Mouse (Mus musculus): ENCODE data around the gene Smim4.

The Smim4 gene

GRCm38 (mm10) chr14:31125106-31126075 lies 3.4 kb downstream of the Smim4 start:
- no peak for DNase-seq (ENCODE audit: low spot score in 2 of 2)

DNA sequence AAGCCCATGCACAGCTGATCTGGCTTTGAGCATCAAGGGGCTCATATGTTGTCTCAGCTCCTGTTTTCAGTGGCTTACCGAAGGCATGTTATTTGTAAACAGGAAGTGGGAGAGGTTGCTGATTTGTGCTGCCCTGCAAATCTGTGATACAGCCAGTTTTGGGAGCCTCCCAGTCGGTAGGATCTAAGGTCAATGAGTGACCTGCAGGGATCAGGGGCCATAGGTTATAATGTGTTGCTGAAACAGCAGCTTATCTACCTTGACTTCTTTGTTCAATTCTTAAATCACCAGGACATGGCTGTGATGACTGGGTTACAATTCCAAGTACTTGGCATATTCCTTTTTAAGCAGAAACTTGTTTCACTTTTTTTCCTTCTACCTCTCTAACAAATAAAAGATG lies 13.2 kb downstream of the Smim4 start:
- no peak for DNase-seq (ENCODE audit: low spot score in 2 of 2)

GRCm38 (mm10) chr14:31114011-31114410 lies 14.7 kb downstream of the Smim4 start:
- no peak for DNase-seq (ENCODE audit: low spot score in 2 of 2)

DNA sequence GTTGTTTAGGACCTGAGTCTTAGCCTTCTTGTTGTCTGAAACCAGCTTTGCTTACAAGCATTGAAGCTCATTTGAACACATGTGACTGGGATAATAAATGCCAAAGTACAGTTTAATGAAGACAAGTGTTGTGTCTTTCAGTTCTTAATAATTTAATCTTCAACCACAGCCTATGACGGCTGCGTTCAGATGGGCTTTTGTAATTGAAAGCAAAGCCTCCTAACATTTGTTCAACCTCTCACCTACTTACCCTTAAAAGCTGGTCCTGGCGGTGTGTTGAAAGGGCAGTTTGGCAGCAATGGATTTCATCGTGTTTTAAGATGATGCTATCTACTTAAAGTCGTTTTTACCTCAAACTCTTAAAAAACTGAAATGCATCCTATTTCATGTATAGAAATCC lies 16.6 kb downstream of the Smim4 start:
- no peak for DNase-seq (ENCODE audit: low spot score in 2 of 2)

GRCm38 (mm10) chr14:31110613-31111012 lies 18.1 kb downstream of the Smim4 start:
- no peak for DNase-seq (ENCODE audit: low spot score in 2 of 2)

DNA sequence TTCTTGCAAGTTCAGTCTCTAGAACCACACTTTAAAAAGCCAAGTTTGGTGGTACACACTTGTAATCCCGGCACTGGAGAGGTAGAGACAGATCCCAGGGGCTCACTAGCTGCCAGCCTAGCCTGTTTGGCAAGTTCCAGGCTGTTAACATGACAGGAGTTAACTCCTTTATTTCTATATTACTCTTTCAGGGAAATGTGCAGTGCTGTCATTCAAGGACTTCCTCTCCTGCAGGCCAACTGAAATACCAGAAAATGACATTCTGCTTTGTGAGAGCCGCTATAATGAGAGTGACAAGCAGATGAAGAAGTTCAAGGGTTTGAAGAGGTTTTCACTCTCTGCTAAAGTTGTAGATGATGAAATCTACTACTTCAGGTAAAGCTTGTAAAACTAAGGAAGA lies 23.6 kb downstream of the Smim4 start:
- DNase-seq (ENCODE audit: low spot score in 2 of 2) = no peak

DNA sequence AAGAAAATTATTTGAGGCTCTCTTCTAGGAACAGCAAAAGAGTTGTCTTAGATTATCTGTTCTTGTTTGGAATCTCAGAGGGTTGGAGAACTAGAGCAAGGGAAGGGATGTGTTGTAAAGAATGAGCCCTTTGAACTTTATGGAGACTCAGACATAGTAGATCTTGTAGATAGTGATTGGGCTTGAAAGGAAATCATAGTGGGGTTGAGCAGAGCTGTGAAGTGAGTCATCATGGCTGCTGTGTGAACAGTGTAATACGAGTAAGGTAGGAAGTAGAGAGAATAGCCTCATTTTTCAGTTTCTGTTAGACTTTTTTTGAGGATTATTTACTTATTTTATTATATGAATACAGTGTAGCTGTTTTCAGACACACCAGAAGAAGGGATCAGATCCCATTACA lies 38.8 kb downstream of the Smim4 start:
- no peak for DNase-seq (ENCODE audit: low spot score in 2 of 2)

DNA sequence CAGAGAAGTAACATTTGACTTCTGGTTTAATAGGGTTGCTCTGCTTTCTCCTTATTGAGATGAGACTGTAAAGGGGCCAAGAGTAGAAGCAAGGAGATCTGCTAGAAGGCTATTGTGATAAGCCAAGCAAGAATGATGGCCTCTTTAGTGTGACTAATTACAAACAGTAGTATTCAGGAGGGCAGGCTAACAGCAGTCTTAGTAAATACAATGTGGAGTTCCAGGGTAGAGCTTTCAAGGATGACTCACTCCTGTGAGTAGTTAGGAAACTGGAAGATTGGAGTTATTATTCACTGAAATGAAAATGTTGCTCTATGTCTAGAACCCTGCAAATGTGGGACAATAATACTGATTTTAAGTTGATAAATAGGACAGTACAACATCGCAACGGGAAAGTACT lies 40.2 kb downstream of the Smim4 start:
- no peak for DNase-seq (ENCODE audit: low spot score in 2 of 2)

DNA sequence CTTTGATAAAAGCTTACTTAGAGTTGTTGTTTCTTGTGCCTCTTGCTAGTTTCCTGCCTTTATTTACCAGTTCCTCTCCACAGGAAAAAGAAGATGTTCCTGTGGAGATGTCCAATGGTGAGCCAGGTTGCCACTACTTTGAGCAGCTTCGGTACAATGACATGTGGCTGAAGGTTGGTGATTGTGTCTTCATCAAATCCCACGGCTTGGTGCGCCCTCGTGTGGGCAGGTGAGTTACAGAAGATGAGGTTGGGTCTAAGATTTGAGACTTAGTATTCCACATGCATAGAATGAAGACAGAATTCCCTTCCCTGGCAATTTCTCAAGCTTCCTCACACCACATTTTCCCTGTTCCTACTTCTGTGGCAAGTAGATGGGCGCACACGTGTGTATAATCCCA lies 41.3 kb downstream of the Smim4 start:
- DNase-seq (ENCODE audit: low spot score in 2 of 2) = no peak

- no peak for DNase-seq (ENCODE audit: low spot score in 2 of 2)
Observed at GRCm38 (mm10) chr14:31081147-31081546, 47.6 kb downstream of the Smim4 start.

GRCm38 (mm10) chr14:31079313-31080028 lies 49.3 kb downstream of the Smim4 start:
- DNase-seq (ENCODE audit: low spot score in 2 of 2) = no peak

DNA sequence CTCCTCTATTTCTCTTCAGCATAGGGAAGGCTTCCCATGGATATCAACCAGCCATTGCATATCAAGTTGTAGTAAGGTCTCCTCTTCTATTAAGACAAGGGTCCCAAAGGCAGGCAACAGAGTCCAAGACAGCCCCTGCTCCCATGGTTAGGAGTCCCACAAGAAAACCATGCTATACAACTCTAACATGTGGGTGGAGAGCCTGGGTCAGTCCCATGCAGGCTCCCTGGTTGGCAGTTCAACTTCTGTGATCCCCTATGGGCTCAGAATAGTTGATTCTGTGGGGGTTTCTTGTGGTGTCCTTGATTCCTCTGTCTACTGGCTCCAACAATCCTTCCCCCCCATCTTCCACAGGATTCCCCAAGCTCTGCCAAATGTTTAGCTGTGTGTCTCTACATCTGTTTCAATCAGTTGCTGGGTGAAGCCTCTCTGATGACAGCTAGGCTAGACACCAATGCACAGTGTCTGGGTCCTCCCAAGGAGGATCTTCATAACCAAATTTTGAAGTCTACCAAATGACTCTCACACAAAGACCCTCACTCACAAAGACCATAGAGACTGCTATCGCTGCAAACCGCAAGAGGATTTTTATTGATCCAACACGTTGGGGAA lies 50.1 kb downstream of the Smim4 start:
- no peak for DNase-seq (ENCODE audit: low spot score in 2 of 2)

DNA sequence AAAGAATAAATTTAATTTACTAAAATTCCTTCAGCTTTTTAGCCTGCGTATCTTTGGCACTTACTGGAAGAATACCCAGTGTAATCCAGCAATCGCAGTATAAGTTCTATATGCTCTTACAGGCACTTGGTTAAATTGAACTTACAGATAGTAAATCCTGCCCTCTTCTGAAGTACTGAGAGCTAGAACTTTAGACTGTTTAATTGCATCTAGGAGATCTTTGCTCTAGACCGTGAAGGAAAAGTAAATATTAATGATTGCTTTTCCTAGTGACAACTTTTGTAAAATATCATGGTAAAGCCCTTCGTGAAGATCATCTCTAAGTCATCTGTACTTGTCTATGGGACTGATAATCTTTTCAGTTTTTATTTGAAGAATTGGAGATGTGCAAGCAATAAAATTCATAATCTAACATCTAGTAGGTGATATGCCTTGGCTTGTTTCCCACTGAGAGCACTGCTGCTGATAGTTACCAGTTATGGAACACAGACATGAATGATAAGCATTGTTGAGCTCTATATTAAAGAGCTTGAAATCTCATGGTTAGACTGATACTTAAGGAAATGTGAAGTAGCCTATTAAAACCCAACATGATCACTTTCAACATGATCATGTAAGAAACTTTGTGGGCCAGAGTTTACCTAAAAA lies 59.5 kb downstream of the Smim4 start:
- no peak for DNase-seq (ENCODE audit: low spot score in 2 of 2)

DNA sequence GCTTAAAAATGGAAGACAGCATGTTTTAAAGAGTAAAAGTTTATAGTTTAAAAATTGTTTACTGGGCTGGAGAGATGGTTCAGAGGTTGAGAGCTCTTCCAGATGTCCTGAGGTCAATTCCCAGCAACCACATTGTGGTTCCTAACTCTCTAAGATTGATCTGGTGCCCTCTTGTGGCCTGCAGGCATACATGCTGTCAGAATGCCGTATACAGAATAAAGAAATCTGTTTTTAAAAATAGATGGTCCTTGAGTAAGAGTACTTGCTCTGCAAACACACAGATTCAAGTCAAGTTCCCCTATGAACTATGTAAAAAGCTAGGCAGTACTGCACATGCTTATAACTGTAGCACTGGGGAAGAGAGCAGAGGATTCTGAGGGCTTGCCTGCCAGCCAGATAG lies 66.5 kb downstream of the Smim4 start:
- no peak for DNase-seq (ENCODE audit: low spot score in 2 of 2)

GRCm38 (mm10) chr14:31045817-31046216 lies 82.9 kb downstream of the Smim4 start:
- DNase-seq (ENCODE audit: low spot score in 2 of 2) = no peak

GRCm38 (mm10) chr14:31045296-31045695 lies 83.5 kb downstream of the Smim4 start:
- DNase-seq (ENCODE audit: low spot score in 2 of 2) = no peak
